Mouse (Mus musculus) heart, embryonic 11.5 days (tissue): ENCODE data around the gene Cds2. TPM values are rescaled to one million over a fixed set of nuclear protein-coding genes. Genes with fewer than 3 reads are reported as not detected.

ENCODE experiments used
- ATAC-seq: fragments of 200-750 bp; cut with Nextera tagmentation; replicated peaks from 2 replicates; pipeline ENCODE4 v1.8.0; 2017; ENCODE audit warnings: moderate library complexity; ENCODE audit not compliant: insufficient number of reproducible peaks, low FRiP score, low TSS enrichment
- H3K27ac ChIP-seq: fragments of 300-500 bp; sonication (generic); 2 replicates; pipeline ENCODE4 v1.5.1; 2014; ENCODE audit warnings: mild to moderate bottlenecking, low read depth, low read length
- H3K27me3 ChIP-seq: fragments of 300-500 bp; sonication (generic); 2 replicates; pipeline ENCODE4 v1.6.1; 2014; ENCODE audit warnings: mild to moderate bottlenecking, low read length, mixed read lengths; ENCODE audit not compliant: control insufficient read depth, insufficient read depth
- H3K36me3 ChIP-seq: fragments of 300-500 bp; sonication (generic); 2 replicates; pipeline ENCODE4 v1.6.1; 2014; ENCODE audit warnings: mild to moderate bottlenecking, low read length, moderate library complexity, mixed read lengths; ENCODE audit not compliant: control insufficient read depth, insufficient read depth
- H3K4me1 ChIP-seq: fragments of 300-500 bp; sonication (generic); 2 replicates; pipeline ENCODE4 v1.6.1; 2014; ENCODE audit warnings: low read length; ENCODE audit not compliant: control insufficient read depth, insufficient read depth
- H3K4me2 ChIP-seq: fragments of 300-500 bp; sonication (generic); 2 replicates; pipeline ENCODE4 v1.6.1; 2014; ENCODE audit warnings: mild to moderate bottlenecking, moderate library complexity
- H3K4me3 ChIP-seq: fragments of 300-500 bp; sonication (generic); 2 replicates; pipeline ENCODE4 v1.5.1; 2014; ENCODE audit warnings: low read depth, low read length
- H3K9ac ChIP-seq: fragments of 300-500 bp; sonication (generic); 2 replicates; pipeline ENCODE4 v1.6.1; 2014; ENCODE audit warnings: mild to moderate bottlenecking, low read depth, low read length, moderate library complexity
- H3K9me3 ChIP-seq: fragments of 300-500 bp; sonication (generic); replicated peaks from 2 replicates; pipeline ENCODE4 v1.6.1; 2016; ENCODE audit warnings: low read length; ENCODE audit not compliant: control insufficient read depth
- whole genome bisulfite sequencing: fragments of 180-500 bp; shearing (Covaris S2); extraction: QIAGEN DNeasy Blood & Tissue Kit; methylation state at CpG from one replicate; pipeline ENCODE4 v1.1.7; 2014; ENCODE audit not compliant: insufficient replicate concordance; 5-methylcytosine and 5-hydroxymethylcytosine counted together
- polyA plus RNA-seq: library from polyadenylated mRNA; unstranded; fragments of >200 nt; fragmentation: Nextera tagmentation; extraction: Ambion mirVana; gene quantifications from 2 replicates; pipeline ENCODE4 v1.2.1, GENCODE M21; 2014

Cds2 gene
- polyA plus RNA-seq, 1 experiment from 2014 or later: 18.5 TPM

- WGBS: 82% methylated on average over 10 of the region's 10 CpGs
- H3K36me3 ChIP-seq: peaks cover 13% of the 10 kb centered on the region
Measured at GRCm38 (mm10) chr2:132293694-132294450, 30.9 kb downstream of the Cds2 start.

DNA sequence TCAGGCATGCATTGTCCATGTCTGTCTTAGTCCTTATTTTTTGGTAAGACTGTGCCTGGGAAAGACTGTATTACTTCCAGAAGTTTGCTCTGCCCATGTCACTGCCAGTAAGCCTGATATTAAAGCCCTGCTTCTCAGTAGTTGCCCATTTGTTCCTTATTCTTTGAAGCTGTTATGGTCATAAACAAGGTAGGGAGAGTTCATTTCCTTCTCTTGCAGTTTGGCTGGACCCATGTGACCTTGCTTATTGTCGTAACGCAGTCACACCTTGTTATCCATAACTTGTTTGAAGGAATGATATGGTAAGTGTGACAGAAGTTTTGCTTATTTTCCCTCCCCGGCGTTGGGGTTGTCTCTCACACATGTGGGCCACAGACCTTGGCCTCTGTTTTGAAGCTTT lies 35.3 kb downstream of the Cds2 start:
- Histone ChIP-seq H3K9me3 (no peaks in the 10 kb centered on the region), H3K27ac (no peak overlapping the region), H3K27me3 (no peaks in the 10 kb centered on the region), H3K4me1 (peaks cover 4% of the 10 kb centered on the region), H3K36me3 (peaks cover 16% of the 10 kb centered on the region), H3K4me3 (no peak overlapping the region), H3K4me2 (no peak overlapping the region), H3K9ac (no peak overlapping the region)
- no peak for ATAC-seq
- 89% methylated on average over 4 of the region's 4 CpGs for WGBS

More at GRCm38 (mm10) chr2:132293694-132294450, 30.9 kb downstream of the Cds2 start:
- no peaks in the 10 kb centered on the region for H3K9me3 ChIP-seq
- no peak overlapping the region for H3K9ac ChIP-seq
- no peak overlapping the region for H3K4me2 ChIP-seq
- no peak overlapping the region for H3K4me3 ChIP-seq
- ATAC-seq: no peak
- no peak overlapping the region for H3K27ac ChIP-seq
- H3K27me3 ChIP-seq: no peaks in the 10 kb centered on the region
- H3K4me1 ChIP-seq: peaks cover 33% of the 10 kb centered on the region

- Histone ChIP-seq H3K9ac (no peak overlapping the region), H3K4me3 (no peak overlapping the region), H3K27me3 (no peaks in the 10 kb centered on the region), H3K36me3 (peaks cover 18% of the 10 kb centered on the region), H3K27ac (no peak overlapping the region), H3K4me1 (no peaks in the 10 kb centered on the region), H3K4me2 (no peak overlapping the region), H3K9me3 (no peaks in the 10 kb centered on the region)
- no peak for ATAC-seq
- 94% methylated on average over 4 of the region's 4 CpGs for WGBS
Measured at GRCm38 (mm10) chr2:132301436-132301835, 38.5 kb downstream of the Cds2 start.

DNA sequence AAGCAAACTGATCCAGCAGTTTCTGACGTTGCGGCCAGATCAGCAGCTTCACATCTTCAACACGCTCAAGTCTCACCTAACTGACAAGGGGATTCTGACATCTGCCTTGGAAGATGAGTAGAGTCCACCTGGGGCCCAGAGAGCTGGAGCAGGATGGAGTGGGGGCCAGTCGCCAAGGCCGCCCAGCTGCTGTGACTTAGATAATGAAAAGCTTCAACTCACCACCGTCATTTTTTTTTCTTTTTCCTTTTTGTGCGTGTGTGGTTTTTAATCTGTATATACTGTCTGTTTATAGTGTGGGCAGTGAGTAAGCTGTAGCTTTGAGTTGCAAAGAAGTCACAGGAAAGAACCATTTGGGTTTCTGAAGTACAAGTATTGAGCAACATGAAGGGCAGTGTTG lies 42.2 kb downstream of the Cds2 start:
- Histone ChIP-seq H3K36me3 (0 out of 2 replicates have a peak, but pooled peaks cover 6% of the 10 kb centered on the region), H3K9me3 (no peaks in the 10 kb centered on the region), H3K27me3 (no peaks in the 10 kb centered on the region), H3K9ac (no peak overlapping the region), H3K4me2 (no peak overlapping the region), H3K4me3 (no peak overlapping the region), H3K4me1 (no peaks in the 10 kb centered on the region), H3K27ac (no peak overlapping the region)
- ATAC-seq: no peak
- WGBS: 78% methylated on average over 7 of the region's 7 CpGs

GRCm38 (mm10) chr2:132305988-132306387 lies 43.0 kb downstream of the Cds2 start:
- Histone ChIP-seq H3K4me3 (no peak overlapping the region), H3K4me1 (no peaks in the 10 kb centered on the region), H3K9ac (no peak overlapping the region), H3K36me3 (0 out of 2 replicates have a peak, but pooled peaks cover 6% of the 10 kb centered on the region), H3K4me2 (no peak overlapping the region), H3K27ac (no peak overlapping the region), H3K9me3 (no peaks in the 10 kb centered on the region), H3K27me3 (no peaks in the 10 kb centered on the region)
- WGBS: 53% methylated on average over 4 of the region's 4 CpGs
- ATAC-seq: no peak

- Histone ChIP-seq H3K4me1 (no peaks in the 10 kb centered on the region), H3K27me3 (no peaks in the 10 kb centered on the region), H3K9ac (no peak overlapping the region), H3K4me2 (no peak overlapping the region), H3K9me3 (no peaks in the 10 kb centered on the region), H3K4me3 (no peak overlapping the region), H3K36me3 (0 out of 2 replicates have a peak, but pooled peaks cover 6% of the 10 kb centered on the region), H3K27ac (no peak overlapping the region)
- no peak for ATAC-seq
- WGBS: 93% methylated on average over 11 of the region's 11 CpGs
Measured at GRCm38 (mm10) chr2:132307213-132307843, 44.4 kb downstream of the Cds2 start.

GRCm38 (mm10) chr2:132308829-132309228 lies 45.9 kb downstream of the Cds2 start:
- Histone ChIP-seq H3K27me3 (no peaks in the 10 kb centered on the region), H3K9me3 (no peaks in the 10 kb centered on the region), H3K27ac (no peak overlapping the region), H3K9ac (no peak overlapping the region), H3K4me3 (no peak overlapping the region), H3K4me2 (no peak overlapping the region), H3K36me3 (0 out of 2 replicates have a peak, but pooled peaks cover 6% of the 10 kb centered on the region), H3K4me1 (no peaks in the 10 kb centered on the region)
- no peak for ATAC-seq
- WGBS: 86% methylated on average over 6 of the region's 6 CpGs

DNA sequence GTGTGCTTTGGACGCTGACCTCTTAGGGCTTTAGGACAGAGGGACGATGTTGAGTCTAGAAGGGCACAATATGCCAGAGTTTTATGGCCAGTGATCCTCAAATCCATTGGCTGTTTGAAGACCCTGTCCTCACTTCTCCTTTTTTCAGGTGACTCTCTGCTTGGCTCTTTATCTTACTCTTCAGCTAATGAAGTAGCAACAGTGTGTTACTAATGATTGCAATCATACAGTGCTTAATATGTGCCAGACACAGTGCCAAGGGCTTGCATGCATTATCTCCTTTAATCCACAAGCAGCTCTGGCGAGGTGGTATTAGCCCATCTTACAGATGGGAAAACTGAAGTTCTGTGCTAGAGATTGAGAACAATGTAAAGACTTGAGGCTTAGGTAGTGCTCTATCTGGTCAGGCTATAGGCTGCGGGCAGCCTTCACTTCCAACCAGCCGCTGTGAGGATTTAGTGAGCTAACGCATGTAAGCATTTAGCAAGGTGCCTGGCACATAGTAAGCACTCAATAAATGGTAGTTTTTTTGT lies 46.5 kb downstream of the Cds2 start:
- ATAC-seq: no peak
- 0 out of 2 replicates have a peak, but pooled peaks cover 2% of the 10 kb centered on the region for H3K36me3 ChIP-seq
- no peaks in the 10 kb centered on the region for H3K9me3 ChIP-seq
- H3K4me2 ChIP-seq: no peak overlapping the region
- H3K27me3 ChIP-seq: no peaks in the 10 kb centered on the region
- H3K27ac ChIP-seq: no peak overlapping the region
- H3K9ac ChIP-seq: no peak overlapping the region
- H3K4me1 ChIP-seq: no peaks in the 10 kb centered on the region
- H3K4me3 ChIP-seq: no peak overlapping the region
- 95% methylated on average over 6 of the region's 6 CpGs for WGBS
